Mouse (Mus musculus): ENCODE results near the gene Nhlh1. TPM values are rescaled to one million over a fixed set of nuclear protein-coding genes. Genes with fewer than 3 reads are reported as not detected.

Nhlh1 gene
- not detected for polyA plus RNA-seq (2014; fragmentation: Illumina TruSeq; extraction: RNeasy Lipid Tissue Mini Kit (QIAGEN cat#74804); ENCODE audit: low replicate concordance)

DNA sequence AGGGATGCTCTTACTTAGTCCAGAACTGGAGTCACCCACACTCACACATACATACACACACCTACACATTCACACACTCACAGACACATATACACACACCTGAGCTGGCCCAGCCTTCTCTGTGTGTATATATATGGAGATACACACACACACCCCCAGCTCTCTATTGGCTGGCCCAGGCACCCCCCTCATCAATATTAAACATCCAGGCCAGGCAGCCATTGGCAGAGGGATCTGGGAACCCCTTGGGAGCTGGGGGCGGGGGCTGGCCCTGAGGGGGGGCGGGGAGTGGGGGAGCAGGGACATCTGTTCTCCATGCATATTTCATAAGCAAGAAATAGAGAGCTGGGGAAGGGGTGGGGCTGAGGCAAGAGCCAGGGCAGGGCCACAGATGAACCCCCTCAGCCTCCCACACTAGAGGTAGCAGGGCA lies at the start of gene Nhlh1:
Nhlh1 (minus strand) TSS at position 83 of the 431 bp plus-strand sequence.

DNA sequence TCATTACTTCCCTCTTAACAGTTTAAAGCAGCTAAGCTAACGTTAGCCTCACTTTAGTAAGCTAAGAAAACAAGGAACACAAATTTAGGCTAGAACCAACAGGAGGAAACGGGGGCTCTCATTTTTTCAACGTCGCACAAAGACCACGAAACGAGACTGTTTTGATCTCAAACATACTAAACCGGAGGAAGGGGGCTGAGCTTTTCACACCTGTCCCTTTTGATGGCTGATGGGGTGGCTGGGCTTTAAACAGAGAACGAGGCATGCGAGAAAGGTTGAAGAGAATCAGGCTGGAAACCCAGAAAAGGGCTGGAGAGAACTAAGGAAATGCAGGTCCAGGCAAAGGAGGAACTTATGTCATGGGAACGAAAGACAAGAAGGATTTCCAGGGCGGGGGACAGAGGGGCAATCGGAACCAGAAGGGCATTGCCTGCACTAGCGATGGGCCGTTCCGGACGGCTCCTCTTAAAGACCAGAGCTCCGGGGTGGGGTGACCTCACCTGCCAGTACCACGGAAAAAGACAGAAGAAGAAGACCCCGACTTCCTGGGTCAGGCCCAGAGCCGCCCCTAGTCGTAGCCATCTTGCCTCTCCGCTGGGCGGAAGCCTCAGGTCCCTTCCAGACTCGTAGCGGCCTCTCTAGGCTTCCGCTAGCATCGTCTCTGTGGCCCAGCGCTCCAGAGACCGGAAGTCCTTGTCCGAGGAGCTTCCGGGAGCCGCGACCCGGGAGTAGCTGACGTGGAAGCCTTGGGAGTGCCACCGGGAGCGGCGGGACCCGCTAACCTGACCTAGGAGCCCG lies 24.9 kb upstream of the Nhlh1 start, which contains the start of the genes Copa and Ncstn:
Copa (plus strand) TSS at position 429 of the 798 bp plus-strand sequence.
Ncstn (minus strand) TSS at position 695 of the 798 bp plus-strand sequence.

DNA sequence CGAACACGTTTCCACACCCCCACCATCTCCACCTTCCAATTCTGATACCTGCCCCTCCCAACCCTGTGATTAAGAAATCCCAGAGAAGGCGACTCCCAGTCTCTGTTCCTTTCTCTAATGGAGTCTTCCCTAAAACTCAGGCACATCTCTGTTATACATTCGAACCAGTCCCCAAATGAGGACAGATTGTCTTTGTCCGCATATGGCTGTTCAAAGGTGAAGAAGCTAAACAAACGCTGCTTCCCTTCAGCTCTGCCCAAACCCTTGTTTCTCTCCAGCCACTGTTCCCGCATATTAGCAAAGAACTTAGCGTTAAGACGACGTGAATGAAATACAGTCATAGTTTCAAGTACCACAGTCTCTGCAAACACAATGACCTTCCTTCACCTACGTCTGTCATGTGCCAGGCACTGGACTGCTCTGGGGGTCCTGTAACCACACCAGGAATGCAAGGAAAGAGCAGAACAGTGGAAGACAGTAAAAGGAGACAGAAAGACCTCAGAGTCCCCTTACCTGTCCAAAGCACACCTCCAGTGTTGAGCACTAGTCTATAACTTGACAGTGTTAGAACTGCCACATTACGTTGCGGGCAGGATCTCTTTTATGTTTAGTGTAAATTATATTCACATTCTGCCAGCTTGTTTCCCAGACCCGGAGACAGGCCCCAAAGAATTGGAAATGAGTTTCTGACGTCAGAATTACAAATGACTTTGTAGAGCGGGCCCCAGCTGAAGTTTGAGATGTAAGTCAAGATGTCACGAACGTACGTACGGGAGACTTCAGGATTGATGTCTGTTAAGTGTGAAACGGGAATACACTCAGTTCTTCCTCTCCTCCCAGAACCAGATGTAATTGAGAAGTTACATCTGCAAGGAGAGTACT lies 28.7 kb downstream of the Nhlh1 start, which contains the start of gene Vangl2:
Vangl2 (minus strand) TSS at position 51 of the 882 bp plus-strand sequence.

Other genes starting within 250 kb of the Nhlh1 start
- 13.4 TPM for gene Cd84, start 217.9 kb downstream of the Nhlh1 start, polyA plus RNA-seq (2014; fragmentation: Illumina TruSeq; extraction: RNeasy Lipid Tissue Mini Kit (QIAGEN cat#74804); ENCODE audit: low replicate concordance)
- gene Gm10521, start 161.9 kb downstream of the Nhlh1 start, polyA plus RNA-seq (2014; fragmentation: Illumina TruSeq; extraction: RNeasy Lipid Tissue Mini Kit (QIAGEN cat#74804); ENCODE audit: low replicate concordance), result 0.93 TPM
- gene Slamf6, start 140.1 kb downstream of the Nhlh1 start, polyA plus RNA-seq (2014; fragmentation: Illumina TruSeq; extraction: RNeasy Lipid Tissue Mini Kit (QIAGEN cat#74804); ENCODE audit: low replicate concordance), result 2.7 TPM
- 0.37 TPM for gene Vangl2, start 29.1 kb downstream of the Nhlh1 start, polyA plus RNA-seq (2014; fragmentation: Illumina TruSeq; extraction: RNeasy Lipid Tissue Mini Kit (QIAGEN cat#74804); ENCODE audit: low replicate concordance)
- 197 TPM for gene Copa, start 25.0 kb upstream of the Nhlh1 start, polyA plus RNA-seq (2014; fragmentation: Illumina TruSeq; extraction: RNeasy Lipid Tissue Mini Kit (QIAGEN cat#74804); ENCODE audit: low replicate concordance)
- 22.8 TPM for gene Ncstn, start 25.2 kb upstream of the Nhlh1 start, polyA plus RNA-seq (2014; fragmentation: Illumina TruSeq; extraction: RNeasy Lipid Tissue Mini Kit (QIAGEN cat#74804); ENCODE audit: low replicate concordance)
- gene Pex19, start 69.2 kb upstream of the Nhlh1 start, polyA plus RNA-seq (2014; fragmentation: Illumina TruSeq; extraction: RNeasy Lipid Tissue Mini Kit (QIAGEN cat#74804); ENCODE audit: low replicate concordance), result 61.3 TPM
- 39.0 TPM for gene Dcaf8, start 90.5 kb upstream of the Nhlh1 start, polyA plus RNA-seq (2014; fragmentation: Illumina TruSeq; extraction: RNeasy Lipid Tissue Mini Kit (QIAGEN cat#74804); ENCODE audit: low replicate concordance)
- 16.0 TPM for gene Pea15a, start 149.2 kb upstream of the Nhlh1 start, polyA plus RNA-seq (2014; fragmentation: Illumina TruSeq; extraction: RNeasy Lipid Tissue Mini Kit (QIAGEN cat#74804); ENCODE audit: low replicate concordance)
- gene Casq1, start 162.3 kb upstream of the Nhlh1 start, polyA plus RNA-seq (2014; fragmentation: Illumina TruSeq; extraction: RNeasy Lipid Tissue Mini Kit (QIAGEN cat#74804); ENCODE audit: low replicate concordance), result not detected
- not detected for gene Atp1a4, start 200.8 kb upstream of the Nhlh1 start, polyA plus RNA-seq (2014; fragmentation: Illumina TruSeq; extraction: RNeasy Lipid Tissue Mini Kit (QIAGEN cat#74804); ENCODE audit: low replicate concordance)
- gene Igsf8, start 204.1 kb upstream of the Nhlh1 start, polyA plus RNA-seq (2014; fragmentation: Illumina TruSeq; extraction: RNeasy Lipid Tissue Mini Kit (QIAGEN cat#74804); ENCODE audit: low replicate concordance), result 0.30 TPM
- 3.0 TPM for gene Atp1a2, start 240.5 kb upstream of the Nhlh1 start, polyA plus RNA-seq (2014; fragmentation: Illumina TruSeq; extraction: RNeasy Lipid Tissue Mini Kit (QIAGEN cat#74804); ENCODE audit: low replicate concordance)